Mouse (Mus musculus): Measurements from ENCODE around the gene Traf1. TPM values are rescaled to one million over a fixed set of nuclear protein-coding genes. Genes with fewer than 3 reads are reported as not detected.

Gene Traf1
- polyA plus RNA-seq (2014; fragmentation: Illumina TruSeq; extraction: RNeasy Lipid Tissue Mini Kit (QIAGEN cat#74804)), result 0.46 TPM

GRCm38 (mm10) chr2:34961481-34962036 is at the start of gene Traf1:
TSS of gene Traf1 (minus strand) at chr2:34961772.

GRCm38 (mm10) chr2:34913218-34914068 is 48.1 kb downstream of the Traf1 start, which contains the start of gene Phf19:
TSS of gene Phf19 (minus strand) at chr2:34914026.

Other genes with a start within 250 kb of the Traf1 start
- 67.2 TPM for gene Gapvd1, start 206.5 kb downstream of the Traf1 start, polyA plus RNA-seq (2014; fragmentation: Illumina TruSeq; extraction: RNeasy Lipid Tissue Mini Kit (QIAGEN cat#74804))
- gene Hspa5, start 189.8 kb downstream of the Traf1 start, polyA plus RNA-seq (2014; fragmentation: Illumina TruSeq; extraction: RNeasy Lipid Tissue Mini Kit (QIAGEN cat#74804)), result 2,007 TPM
- gene Rabepk, start 161.9 kb downstream of the Traf1 start, polyA plus RNA-seq (2014; fragmentation: Illumina TruSeq; extraction: RNeasy Lipid Tissue Mini Kit (QIAGEN cat#74804)), result 7.7 TPM
- gene Fbxw2, start 135.5 kb downstream of the Traf1 start, polyA plus RNA-seq (2014; fragmentation: Illumina TruSeq; extraction: RNeasy Lipid Tissue Mini Kit (QIAGEN cat#74804)), result 119 TPM
- not detected for gene Gm34653, start 128.8 kb downstream of the Traf1 start, polyA plus RNA-seq (2014; fragmentation: Illumina TruSeq; extraction: RNeasy Lipid Tissue Mini Kit (QIAGEN cat#74804))
- 2.4 TPM for gene Cutal, start 87.4 kb downstream of the Traf1 start, polyA plus RNA-seq (2014; fragmentation: Illumina TruSeq; extraction: RNeasy Lipid Tissue Mini Kit (QIAGEN cat#74804))
- 49.0 TPM for gene Psmd5, start 86.8 kb downstream of the Traf1 start, polyA plus RNA-seq (2014; fragmentation: Illumina TruSeq; extraction: RNeasy Lipid Tissue Mini Kit (QIAGEN cat#74804))
- 0.11 TPM for gene Phf19, start 47.7 kb downstream of the Traf1 start, polyA plus RNA-seq (2014; fragmentation: Illumina TruSeq; extraction: RNeasy Lipid Tissue Mini Kit (QIAGEN cat#74804))
- gene Hc, start 99.7 kb upstream of the Traf1 start, polyA plus RNA-seq (2014; fragmentation: Illumina TruSeq; extraction: RNeasy Lipid Tissue Mini Kit (QIAGEN cat#74804)), result 2.6 TPM
- gene AI182371, start 139.8 kb upstream of the Traf1 start, polyA plus RNA-seq (2014; fragmentation: Illumina TruSeq; extraction: RNeasy Lipid Tissue Mini Kit (QIAGEN cat#74804)), result 0.68 TPM
- gene Cntrl, start 147.7 kb upstream of the Traf1 start, polyA plus RNA-seq (2014; fragmentation: Illumina TruSeq; extraction: RNeasy Lipid Tissue Mini Kit (QIAGEN cat#74804)), result 35.7 TPM
- gene Rab14, start 239.3 kb upstream of the Traf1 start, polyA plus RNA-seq (2014; fragmentation: Illumina TruSeq; extraction: RNeasy Lipid Tissue Mini Kit (QIAGEN cat#74804)), result 408 TPM